Mouse (Mus musculus): Measurements from ENCODE around the gene Cdh1. TPM values are rescaled to one million over a fixed set of nuclear protein-coding genes. Genes with fewer than 3 reads are reported as not detected.
"Not testable (repeated sequence)": the region's sequence is repeated elsewhere in the genome, so short reads cannot be mapped to it uniquely, and the experiment has no call there.

Gene Cdh1
- under 1 TPM; 0.20 to 0.48 TPM for total RNA-seq (2021)

DNA sequence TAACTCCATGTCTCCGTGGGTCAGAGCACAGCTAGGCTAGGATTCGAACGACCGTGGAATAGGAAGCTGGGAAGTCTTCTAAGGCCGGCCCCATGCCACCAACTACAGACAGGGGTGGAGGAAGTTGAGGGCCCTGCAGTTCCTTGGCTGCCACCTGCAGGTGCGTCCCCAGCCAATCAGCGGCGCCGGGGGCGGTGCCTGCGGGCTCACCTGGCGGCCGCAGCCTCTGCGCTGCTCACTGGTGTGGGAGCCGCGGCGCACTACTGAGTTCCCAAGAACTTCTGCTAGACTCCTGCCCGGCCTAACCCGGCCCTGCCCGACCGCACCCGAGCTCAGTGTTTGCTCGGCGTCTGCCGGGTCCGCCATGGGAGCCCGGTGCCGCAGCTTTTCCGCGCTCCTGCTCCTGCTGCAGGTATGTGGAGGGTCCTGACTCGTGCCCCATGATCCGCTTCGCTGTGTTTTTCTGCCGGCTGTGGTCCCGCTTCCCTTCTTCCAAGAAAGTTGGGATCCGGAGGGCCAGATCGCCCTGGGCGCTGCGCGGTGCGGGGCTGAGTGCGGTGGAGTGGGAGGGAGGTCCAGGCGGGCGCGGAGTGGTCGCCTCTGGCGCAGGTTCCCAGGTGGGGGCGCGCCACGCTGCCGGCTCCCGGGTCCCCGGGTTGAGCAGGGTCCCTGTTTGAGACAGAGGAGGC is at the start of gene Cdh1:
Gene Cdh1, plus strand, starts transcription at position 221 of the 689 bp plus-strand sequence.
- no peak for DNase-seq

GRCm38 (mm10) chr8:106554011-106554410 is 49.1 kb upstream of the Cdh1 start:
- no peak for DNase-seq

DNA sequence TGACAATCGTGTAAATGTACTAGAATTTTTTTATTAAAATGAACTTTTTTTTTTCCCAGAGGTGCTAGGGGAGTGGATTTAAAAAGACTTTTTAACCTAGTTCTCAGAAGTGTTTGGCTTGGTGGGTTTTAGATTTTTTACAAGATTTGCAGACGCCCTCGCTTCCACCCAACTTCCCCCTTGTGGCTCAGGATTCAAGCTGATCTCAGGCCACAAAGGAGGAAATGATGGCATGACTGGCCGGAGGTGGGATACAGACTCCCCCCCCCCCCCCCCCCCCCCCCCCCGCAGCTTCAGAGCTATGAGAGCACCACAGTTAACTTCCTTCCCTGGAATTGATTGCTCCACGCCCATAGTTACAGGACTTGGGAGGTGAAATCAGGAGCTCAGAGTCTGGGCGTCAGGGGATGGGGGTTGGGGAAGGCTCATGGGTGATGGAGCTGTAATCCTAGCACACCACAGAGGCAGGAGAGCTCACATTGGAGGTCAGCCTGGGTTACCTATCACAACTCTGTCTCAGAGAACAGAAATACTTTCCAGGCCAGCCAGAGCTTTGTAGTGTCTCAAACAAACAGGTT is 47.0 kb upstream of the Cdh1 start:
- DNase-seq: no peak

DNA sequence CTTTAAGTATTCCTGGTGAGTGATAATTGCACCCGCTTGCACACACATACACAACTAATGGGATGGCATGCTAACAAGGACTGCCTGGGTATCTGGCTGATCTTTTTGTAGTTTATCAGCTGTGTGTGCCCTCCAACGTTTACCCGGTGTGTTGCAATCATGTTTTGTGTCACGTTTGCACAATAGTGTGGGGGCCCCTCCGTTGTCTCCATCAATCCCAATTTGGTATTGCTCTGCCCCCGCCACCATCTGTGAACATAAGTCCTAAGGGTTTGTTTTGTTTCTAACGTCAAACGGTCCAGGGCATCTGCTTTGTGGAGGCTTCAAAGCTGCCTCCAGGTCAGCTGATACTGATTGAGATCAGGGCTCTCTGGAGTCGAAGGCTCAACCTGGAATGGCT is 43.3 kb upstream of the Cdh1 start:
- peak; percentile 27 to 35 for DNase-seq

DNA sequence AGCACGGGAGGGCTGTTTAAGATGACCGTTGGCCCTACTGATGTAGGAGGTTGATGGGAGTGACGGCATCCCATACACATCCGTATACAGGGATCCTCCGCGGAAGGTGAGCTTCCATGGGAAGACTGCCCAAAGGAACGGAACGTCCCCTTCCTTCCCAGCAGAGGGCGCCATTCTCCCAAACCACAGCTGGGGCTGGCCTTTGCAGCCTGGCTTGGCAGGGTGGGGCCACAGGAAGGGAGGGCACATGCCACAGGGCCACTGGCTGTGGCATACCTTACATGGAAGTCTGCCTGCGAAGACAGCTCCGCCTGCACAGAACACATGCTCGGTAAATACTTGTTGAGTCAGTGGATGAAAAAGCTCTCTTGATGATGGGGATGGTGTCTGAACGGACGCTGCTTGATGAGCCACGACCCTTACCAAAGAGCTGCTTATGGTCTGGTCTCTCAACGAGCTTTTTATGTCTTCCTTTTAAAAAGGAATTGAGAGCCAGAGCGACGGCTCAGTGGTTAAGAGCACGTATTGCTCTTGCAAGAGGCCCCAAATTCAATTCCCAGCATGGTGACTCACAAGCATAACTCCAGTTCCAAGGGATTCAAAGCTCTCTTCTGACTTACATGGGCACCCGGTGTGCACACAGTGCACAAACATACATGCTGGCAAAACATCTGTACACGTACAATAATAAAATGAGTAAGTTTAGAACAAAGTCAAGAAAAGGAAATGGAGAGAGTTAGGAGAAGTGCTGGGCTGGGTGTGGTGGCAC is 41.9 kb upstream of the Cdh1 start:
- peak; percentile 23 to 31 for DNase-seq

GRCm38 (mm10) chr8:106563691-106564182 is 39.4 kb upstream of the Cdh1 start:
- DNase-seq: no peak

DNA sequence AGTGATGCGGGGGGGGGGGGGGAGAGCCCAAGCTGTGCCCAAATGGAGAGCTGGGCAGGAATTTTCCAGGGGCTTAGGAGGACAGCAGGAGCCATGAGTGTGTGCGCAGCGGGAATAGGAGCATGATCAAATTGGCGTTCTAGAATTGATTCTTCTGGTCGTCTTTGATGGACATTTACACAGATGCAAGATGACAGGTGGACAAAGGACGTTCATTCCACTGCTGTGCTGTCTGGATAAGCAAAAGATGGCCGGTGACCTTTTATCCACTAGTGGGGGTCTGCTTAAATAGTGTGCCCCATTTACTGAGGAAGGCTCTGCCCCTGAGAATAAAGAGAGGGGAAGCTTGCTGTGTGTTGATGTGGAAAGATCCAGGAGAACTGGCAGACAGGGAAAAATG is 34.1 kb upstream of the Cdh1 start:
- no peak for DNase-seq

- DNase-seq: no peak
Measured at GRCm38 (mm10) chr8:106570386-106570785, 32.8 kb upstream of the Cdh1 start.

- no peak for DNase-seq
Measured at GRCm38 (mm10) chr8:106571551-106572172, 31.5 kb upstream of the Cdh1 start.

DNA sequence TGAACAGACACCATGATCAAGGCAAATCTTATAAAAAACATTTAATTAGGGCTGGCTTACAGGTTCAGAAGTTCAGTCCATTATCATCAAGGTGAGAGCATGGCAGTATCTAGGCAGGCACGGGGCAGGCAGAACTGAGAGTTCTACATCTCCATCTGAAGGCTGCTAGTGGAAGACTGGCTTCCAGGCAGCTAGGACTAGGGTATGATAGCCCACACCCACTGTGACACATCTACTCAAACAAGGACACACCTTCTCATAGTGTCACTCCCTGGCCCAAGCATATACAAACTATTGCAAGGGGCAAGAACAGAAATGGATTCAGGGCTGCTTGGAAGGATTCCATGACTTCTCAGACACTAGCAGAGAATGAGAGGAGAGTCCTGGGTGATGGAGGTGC is 31.0 kb upstream of the Cdh1 start:
- DNase-seq: not testable (repeated sequence)

GRCm38 (mm10) chr8:106573168-106573567 is 30.0 kb upstream of the Cdh1 start, which contains the start of gene Gm10073:
Gm10073 (minus strand) TSS chr8:106573461.
- DNase-seq: not testable (repeated sequence)

GRCm38 (mm10) chr8:106574283-106574682 is 28.9 kb upstream of the Cdh1 start:
- DNase-seq: no peak

GRCm38 (mm10) chr8:106576849-106577555 is 26.1 kb upstream of the Cdh1 start:
- no peak for DNase-seq

GRCm38 (mm10) chr8:106579510-106579909 is 23.6 kb upstream of the Cdh1 start:
- no peak for DNase-seq

DNA sequence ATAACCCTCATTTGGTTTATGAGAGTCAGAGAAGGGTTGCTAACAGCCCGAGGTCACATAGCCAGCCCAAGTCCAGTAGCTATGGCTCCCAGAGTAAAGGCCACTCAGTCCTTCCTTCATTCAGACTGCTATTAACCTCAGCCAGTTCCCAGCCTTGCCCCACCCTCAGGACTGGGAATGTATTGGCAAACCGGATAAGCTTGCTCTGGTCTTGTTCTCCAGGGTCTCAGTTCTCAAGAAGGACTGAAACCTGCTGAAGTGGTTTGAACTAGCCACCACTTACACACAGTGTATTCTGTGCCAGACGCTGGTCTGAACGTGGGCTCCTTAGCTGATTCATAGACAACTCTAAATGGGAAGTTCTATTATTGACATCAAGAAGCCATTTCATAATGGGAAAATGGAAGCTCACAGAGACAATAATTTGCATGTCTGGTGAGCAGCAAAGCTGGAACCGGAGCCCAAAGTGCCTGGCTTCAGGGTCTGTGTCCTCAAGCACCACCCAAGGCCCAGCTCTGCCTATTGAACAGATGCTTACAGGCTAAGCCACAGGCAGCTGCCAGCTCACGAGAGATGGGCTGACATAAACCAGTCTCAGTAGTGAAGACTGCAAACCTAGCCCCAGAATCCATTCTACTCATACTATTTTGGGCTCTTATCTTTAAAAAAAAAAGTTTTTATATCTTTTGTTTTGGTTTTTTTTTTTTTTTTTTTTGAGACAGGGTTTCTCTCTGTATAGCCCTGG is 21.6 kb upstream of the Cdh1 start:
- DNase-seq: no peak

DNA sequence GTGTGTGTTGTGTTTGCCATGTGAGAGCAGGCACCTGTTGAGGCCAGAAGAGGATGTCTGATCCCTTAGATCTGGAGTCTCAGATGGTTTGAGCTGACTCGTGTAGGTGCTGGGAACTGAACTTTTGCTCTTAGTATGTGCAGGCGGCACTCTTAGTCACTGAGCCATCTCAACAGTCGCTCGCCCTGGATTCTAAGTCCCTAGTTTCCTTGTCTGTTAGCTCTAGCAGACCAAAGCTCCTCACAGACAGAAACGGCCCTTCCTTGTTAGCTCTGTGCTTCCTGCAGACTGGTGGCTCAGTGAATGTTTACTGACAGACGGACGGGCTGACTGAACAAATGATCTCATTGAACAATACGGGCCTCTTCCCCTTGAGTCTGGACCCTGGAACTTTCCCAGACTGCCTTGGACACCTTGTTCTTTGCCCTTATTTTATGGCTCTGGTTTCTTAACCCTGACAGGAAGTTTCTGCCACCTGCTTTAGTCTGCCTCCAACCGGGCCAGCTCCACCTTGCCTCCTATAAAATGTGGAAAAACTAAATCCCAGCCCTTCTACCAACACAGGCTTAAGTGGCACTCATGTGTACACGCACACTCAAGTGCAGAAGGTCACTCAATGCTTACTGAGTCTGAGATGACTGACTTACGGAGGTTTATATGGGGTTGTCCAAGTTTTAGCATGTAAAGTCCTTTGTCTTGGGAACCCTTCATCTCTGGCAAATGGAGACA is 18.0 kb upstream of the Cdh1 start:
- no peak for DNase-seq

GRCm38 (mm10) chr8:106585671-106586037 is 17.5 kb upstream of the Cdh1 start:
- no peak for DNase-seq

DNA sequence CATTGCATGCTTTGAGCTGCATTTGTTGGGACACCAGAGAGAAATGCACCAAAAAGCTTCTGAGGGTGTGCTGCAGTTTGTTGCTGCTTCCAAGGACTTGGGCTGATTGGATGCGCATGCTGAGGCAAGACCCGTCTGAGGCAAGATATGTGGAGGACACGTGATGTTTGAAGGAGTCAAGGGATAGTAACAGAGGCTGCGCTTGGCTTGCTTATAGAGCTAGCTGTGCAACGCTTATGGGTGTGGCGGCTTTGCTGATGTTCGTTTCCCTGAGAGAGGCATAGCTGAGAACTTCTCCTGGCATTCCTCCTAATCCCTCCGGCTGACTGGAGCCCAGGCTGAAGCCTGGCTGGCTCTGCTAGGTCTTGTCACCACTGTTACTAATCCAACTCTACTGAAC is 16.3 kb upstream of the Cdh1 start:
- no peak for DNase-seq

- DNase-seq: no peak
Measured at GRCm38 (mm10) chr8:106588443-106589431, 14.4 kb upstream of the Cdh1 start.

- no peak for DNase-seq
Measured at GRCm38 (mm10) chr8:106592458-106592857, 10.7 kb upstream of the Cdh1 start.
